Mouse (Mus musculus): ENCODE data around the gene Dmac1. TPM values are rescaled to one million over a fixed set of nuclear protein-coding genes. Genes with fewer than 3 reads are reported as not detected.
A peak's percentile ranks its signal among the peaks of the same experiment; 100 is the strongest.

Dmac1 gene
- polyA plus RNA-seq (2012; rRNA removed): 31.8 and 34.8 TPM in 2 replicates

DNA sequence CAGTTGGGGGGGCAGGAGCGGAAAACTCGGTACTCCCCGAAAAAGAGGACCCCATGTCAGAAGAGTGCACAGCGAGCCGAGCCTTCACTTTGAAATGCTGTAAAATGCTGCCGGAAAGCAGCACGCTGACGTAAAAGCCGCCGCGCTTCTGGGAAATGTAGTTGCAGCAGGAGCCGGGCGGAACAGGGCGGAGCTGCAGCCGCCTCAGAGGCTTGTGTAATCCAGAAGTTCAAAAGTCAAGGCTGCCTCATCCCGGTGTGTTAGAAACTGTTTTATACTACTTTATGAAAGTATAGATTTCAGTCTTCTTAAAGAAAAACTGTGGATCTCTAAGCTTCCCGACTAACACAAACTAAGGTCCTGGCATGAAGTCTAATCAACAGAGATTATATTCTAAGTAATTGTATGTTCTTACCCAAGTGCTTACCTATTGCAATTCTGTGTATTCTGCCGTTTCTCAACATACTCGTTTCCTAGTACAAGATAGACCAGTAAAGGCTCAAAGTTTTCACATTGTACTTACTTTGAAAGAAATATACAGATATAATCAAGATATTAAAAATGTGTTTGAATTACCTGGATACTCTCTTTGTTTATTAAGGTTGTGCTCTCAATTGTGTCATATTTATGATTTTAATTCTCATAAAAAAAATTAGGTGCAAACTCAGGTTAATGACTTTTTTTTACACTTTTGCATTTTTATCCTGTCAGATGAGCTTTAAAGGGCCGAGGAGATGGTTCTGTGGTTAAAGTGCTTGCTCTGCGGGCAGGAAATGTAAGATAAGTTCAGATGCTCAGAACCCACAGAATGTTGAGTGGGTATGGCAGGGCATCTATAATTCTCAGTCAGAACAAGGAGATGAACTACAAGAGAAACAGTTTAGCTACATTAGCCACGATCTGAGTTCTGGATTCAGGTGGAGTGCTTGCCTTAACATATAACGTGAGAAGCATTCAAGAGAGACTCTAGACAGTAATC is at the start of gene Dmac1:
Gene Dmac1, minus strand, starts transcription at position 109 of the 979 bp plus-strand sequence.
- DNase-seq: peak; percentile 96
- peak within 1 kb of the TSS; percentile 88 for H3K4me3 ChIP-seq (replicated peaks; ENCODE audit: extremely low read depth, low read depth, low read length)
- TF ChIP-seq CTCF (IDR thresholded peaks at IDR 0.05; ENCODE audit: insufficient read depth, low read length): no peak
- TF ChIP-seq POLR2A (IDR thresholded peaks at IDR 0.05; ENCODE audit: borderline replicate concordance, extremely low read depth, low read depth, low read length): peak; percentile 42; the same call in 1 of the 2 replicates
- peaks cover 4% of the 10 kb centered on the region for H3K4me1 ChIP-seq (ENCODE audit: control insufficient read depth, insufficient read depth, low read length)
- 13% methylated on average over 23 of the region's 23 CpGs for WGBS

DNA sequence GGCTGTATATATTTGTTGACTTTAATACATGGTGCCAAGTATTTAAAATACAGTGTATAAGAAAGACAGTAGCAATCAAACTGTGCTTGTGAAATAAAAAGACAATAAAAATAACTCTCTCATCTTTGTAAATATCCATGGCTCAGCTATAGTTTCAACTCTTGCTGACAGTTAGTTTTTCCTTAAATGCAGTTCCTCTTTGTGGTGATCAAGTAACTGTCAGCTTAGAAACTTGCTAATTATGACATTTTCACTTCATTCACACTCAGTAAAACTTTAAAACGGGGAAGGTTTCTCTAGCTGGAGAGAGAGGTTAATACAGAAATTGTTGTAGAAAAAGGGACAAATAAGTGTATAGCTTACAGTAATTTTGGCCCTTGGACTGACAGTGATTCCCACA is 37.3 kb upstream of the Dmac1 start:
- no peaks in the 10 kb centered on the region for H3K4me1 ChIP-seq (ENCODE audit: control insufficient read depth, insufficient read depth, low read length)
- H3K4me3 ChIP-seq (replicated peaks; ENCODE audit: extremely low read depth, low read depth, low read length): no peak overlapping the region
- WGBS: 66% methylated on average over 1 of the region's 1 CpGs
- TF ChIP-seq CTCF (IDR thresholded peaks at IDR 0.05; ENCODE audit: insufficient read depth, low read length) (no peak), POLR2A (IDR thresholded peaks at IDR 0.05; ENCODE audit: borderline replicate concordance, extremely low read depth, low read depth, low read length) (no peak)
- no peak for DNase-seq

DNA sequence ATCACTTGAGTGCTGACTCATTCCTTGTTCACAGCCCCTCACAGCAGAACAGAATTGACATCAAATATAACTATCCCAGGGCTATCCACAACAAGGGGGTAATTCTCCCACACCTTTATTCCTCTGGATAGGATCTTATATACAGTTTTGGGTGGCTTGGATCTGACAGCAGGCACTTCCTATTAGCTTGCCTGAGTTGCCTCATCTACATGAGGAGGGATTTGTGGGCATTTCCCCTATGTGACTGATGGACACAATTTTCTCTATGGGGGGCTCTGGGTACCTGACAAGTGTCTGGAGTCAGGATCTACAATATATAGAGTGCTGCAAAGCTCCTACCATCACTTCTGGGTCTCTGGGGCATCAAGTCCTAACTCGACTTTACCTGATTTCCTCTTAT is 36.9 kb upstream of the Dmac1 start:
- 67% methylated on average over 1 of the region's 1 CpGs for WGBS
- no peak for DNase-seq
- TF ChIP-seq CTCF (IDR thresholded peaks at IDR 0.05; ENCODE audit: insufficient read depth, low read length) (no peak), POLR2A (IDR thresholded peaks at IDR 0.05; ENCODE audit: borderline replicate concordance, extremely low read depth, low read depth, low read length) (no peak)
- no peaks in the 10 kb centered on the region for H3K4me1 ChIP-seq (ENCODE audit: control insufficient read depth, insufficient read depth, low read length)
- H3K4me3 ChIP-seq (replicated peaks; ENCODE audit: extremely low read depth, low read depth, low read length): no peak overlapping the region

DNA sequence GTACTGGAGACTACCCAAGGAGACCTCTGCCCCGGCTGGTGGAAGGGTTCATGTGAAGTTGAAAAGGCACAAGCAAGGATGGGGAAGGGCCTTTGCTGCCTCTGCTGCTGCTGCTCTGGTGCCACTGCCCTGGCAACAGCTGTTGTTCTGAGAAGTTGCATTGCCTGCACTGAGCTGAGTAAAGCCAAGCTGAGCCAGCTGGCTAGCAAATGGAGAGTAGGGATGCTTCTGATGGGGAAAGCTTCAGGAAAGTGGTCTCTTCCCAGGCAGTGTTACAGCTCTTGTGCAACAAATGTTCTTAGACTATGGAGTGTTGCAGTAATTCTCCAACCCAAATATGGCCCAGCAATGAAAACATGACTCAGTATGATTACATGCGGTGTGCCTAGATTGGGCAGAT is 33.8 kb upstream of the Dmac1 start:
- TF ChIP-seq CTCF (IDR thresholded peaks at IDR 0.05; ENCODE audit: insufficient read depth, low read length) (no peak), POLR2A (IDR thresholded peaks at IDR 0.05; ENCODE audit: borderline replicate concordance, extremely low read depth, low read depth, low read length) (no peak)
- Histone ChIP-seq H3K4me1 (ENCODE audit: control insufficient read depth, insufficient read depth, low read length) (no peaks in the 10 kb centered on the region), H3K4me3 (replicated peaks; ENCODE audit: extremely low read depth, low read depth, low read length) (no peak overlapping the region)
- DNase-seq: no peak
- 85% methylated on average over 2 of the region's 2 CpGs for WGBS

DNA sequence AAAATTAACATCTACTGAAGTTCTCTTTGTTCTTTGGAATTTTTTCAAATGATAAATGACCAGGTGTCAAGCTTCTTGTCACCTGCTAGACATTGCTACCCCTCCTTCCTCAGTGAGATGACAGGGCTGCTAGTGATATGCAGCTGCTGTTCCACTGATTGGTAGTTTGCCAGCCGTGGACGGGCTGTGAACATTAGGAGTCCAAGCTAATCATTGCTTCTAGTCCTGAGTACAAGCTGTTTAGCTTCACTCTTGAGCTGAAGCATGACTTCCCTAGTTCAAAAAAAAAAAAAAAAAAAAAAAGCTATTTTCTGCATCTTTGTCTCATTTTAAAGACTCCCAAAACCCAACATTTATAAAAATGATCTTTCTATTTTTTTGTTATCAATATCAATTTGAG is 33.2 kb upstream of the Dmac1 start:
- DNase-seq: no peak
- 50% methylated on average over 2 of the region's 2 CpGs for WGBS

DNA sequence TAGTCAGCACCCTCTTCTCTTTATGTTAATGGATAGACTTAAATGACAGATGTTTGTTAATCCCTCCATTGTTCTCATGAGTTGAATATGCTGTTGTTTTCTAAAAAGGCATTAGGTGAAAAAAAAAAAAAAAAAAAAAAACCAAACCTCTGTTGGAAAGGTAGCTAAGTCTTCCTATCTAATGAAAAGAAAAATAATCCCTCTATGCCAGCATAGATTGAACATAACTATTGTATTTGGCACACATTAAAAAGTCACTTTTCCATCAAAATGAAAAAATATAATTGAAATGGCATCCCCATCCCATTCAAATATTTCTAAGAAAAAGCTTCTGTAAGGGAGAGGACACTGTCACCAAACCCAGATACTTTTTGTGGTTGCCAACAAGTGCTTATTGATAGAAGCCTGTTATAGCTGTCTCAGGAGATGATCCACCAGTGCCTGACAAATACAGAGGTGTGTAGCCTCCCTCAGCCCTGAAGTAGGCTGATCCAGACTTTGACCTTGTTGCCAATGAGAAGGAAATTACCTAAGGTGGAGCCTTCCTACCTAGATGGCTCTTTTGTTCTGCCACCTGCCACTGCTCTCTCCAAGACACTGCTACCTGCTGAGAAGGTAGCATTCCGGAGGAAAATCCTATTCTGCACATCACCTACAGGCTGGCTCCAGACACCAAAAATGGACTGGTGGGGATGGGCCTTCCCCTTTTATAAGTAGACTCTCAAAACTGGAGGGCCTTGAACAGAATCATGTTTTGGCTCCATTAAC is 22.3 kb upstream of the Dmac1 start:
- Histone ChIP-seq H3K4me1 (ENCODE audit: control insufficient read depth, insufficient read depth, low read length) (no peaks in the 10 kb centered on the region), H3K4me3 (replicated peaks; ENCODE audit: extremely low read depth, low read depth, low read length) (no peak overlapping the region)
- no peak for DNase-seq
- no peak for TF ChIP-seq POLR2A (IDR thresholded peaks at IDR 0.05; ENCODE audit: borderline replicate concordance, extremely low read depth, low read depth, low read length)
- no peak for TF ChIP-seq CTCF (IDR thresholded peaks at IDR 0.05; ENCODE audit: insufficient read depth, low read length)
- WGBS: 85% methylated on average over 1 of the region's 1 CpGs

More for the DNA sequence above, 33.2 kb upstream of the Dmac1 start:
- TF ChIP-seq POLR2A (IDR thresholded peaks at IDR 0.05; ENCODE audit: borderline replicate concordance, extremely low read depth, low read depth, low read length) (no peak), CTCF (IDR thresholded peaks at IDR 0.05; ENCODE audit: insufficient read depth, low read length) (no peak)
- no peak overlapping the region for H3K4me3 ChIP-seq (replicated peaks; ENCODE audit: extremely low read depth, low read depth, low read length)
- H3K4me1 ChIP-seq (ENCODE audit: control insufficient read depth, insufficient read depth, low read length): no peaks in the 10 kb centered on the region

DNA sequence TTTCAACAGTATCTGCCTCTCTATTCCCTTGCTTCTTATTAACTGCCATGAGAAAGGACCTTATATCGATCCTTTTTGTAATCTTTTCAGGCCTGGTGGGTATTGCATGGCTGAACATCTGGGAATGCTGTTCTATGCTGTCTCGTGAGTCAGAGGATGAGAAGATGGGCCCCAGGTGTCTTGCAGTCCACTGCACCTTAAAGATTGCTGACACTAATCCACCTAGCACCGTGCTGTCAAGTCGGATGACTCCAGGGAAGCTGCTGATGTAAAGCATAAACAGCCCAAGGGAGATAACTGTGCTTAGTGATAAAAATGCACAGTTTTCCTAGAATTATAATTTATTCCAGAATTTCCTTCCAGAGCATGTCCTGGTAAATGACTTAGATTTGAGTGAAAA is 14.2 kb upstream of the Dmac1 start:
- no peak for TF ChIP-seq POLR2A (IDR thresholded peaks at IDR 0.05; ENCODE audit: borderline replicate concordance, extremely low read depth, low read depth, low read length)
- TF ChIP-seq CTCF (IDR thresholded peaks at IDR 0.05; ENCODE audit: insufficient read depth, low read length): no peak
- DNase-seq: no peak
- Histone ChIP-seq H3K4me1 (ENCODE audit: control insufficient read depth, insufficient read depth, low read length) (no peaks in the 10 kb centered on the region), H3K4me3 (replicated peaks; ENCODE audit: extremely low read depth, low read depth, low read length) (no peak overlapping the region)
- 52% methylated on average over 4 of the region's 4 CpGs for WGBS

DNA sequence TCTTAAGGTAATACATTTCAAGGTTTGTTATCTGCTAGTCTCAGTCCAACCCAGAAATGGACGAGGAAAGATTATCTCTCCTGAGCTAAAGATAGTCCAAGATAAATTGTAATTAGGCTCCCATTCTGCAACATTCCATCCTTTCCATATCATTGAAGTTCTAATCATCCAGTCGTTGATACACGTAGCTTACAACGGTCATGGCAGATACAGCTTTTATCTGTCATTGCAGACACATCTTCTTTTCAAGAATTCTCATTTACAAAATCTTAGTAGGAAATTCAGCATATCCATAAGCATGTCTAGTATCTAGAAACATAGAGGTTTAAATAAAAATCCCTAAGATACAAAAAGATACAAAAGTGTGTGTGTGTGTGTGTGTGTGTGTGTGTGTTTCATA is 13.0 kb upstream of the Dmac1 start:
- 75% methylated on average over 4 of the region's 4 CpGs for WGBS
- no peak for DNase-seq
- no peaks in the 10 kb centered on the region for H3K4me1 ChIP-seq (ENCODE audit: control insufficient read depth, insufficient read depth, low read length)
- TF ChIP-seq POLR2A (IDR thresholded peaks at IDR 0.05; ENCODE audit: borderline replicate concordance, extremely low read depth, low read depth, low read length): no peak
- no peak for TF ChIP-seq CTCF (IDR thresholded peaks at IDR 0.05; ENCODE audit: insufficient read depth, low read length)
- H3K4me3 ChIP-seq (replicated peaks; ENCODE audit: extremely low read depth, low read depth, low read length): no peak overlapping the region

DNA sequence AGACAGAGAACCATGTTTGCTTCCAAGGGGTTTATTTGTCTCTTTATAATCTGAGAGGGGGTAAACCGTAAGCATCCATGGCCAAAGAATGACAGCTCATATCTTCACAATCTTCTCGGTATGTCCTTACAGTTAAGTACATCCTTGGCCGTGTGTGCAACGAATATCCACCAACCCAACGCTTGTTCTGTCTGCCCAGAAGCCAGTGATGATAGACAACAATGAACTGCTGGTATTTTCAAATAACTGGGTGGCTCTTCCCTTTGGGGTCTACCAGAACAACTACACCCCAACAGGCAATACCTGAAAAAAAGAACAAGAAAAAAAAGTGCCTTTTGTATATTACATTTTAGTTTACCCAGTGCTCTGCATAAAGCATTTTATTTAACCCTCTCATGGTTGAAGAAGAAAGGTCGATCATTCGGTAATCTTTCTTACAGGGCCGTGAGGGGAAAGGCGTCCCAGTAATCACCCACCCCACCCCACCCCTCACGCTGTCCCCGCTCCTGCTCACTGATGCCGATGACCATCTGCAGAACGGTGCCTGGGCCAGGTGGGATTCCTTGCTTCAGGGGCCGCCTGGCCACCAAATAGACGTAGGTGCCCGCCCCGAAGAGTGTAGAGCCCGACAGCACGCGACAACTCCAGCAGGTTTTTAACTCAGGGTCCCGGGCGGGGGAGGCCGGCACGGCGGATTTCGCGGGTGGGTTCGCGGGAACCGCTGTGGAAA is 473 bp downstream of the Dmac1 start:
- DNase-seq: no peak
- WGBS: 4% methylated on average over 30 of the region's 30 CpGs

More for the DNA sequence above, 473 bp downstream of the Dmac1 start:
- TF ChIP-seq CTCF (IDR thresholded peaks at IDR 0.05; ENCODE audit: insufficient read depth, low read length): no peak
- no peak for TF ChIP-seq POLR2A (IDR thresholded peaks at IDR 0.05; ENCODE audit: borderline replicate concordance, extremely low read depth, low read depth, low read length)
- peak overlapping the region; percentile 88 for H3K4me3 ChIP-seq (replicated peaks; ENCODE audit: extremely low read depth, low read depth, low read length)
- peaks cover 4% of the 10 kb centered on the region for H3K4me1 ChIP-seq (ENCODE audit: control insufficient read depth, insufficient read depth, low read length)

Measured in lung, adult 2 months (tissue).